Mouse (Mus musculus) brain, embryonic 14.5 days (tissue): ENCODE results near the gene Gm281.

Experiments used
- CTCF ChIP-seq: fragments of 200-500 bp; IDR thresholded peaks from 2 replicates; pipeline ENCODE4 v1.5.1; 2012; ENCODE audit warnings: inconsistent platforms, mild to moderate bottlenecking, moderate library complexity, borderline replicate concordance; ENCODE audit not compliant: insufficient read depth, insufficient read length; ENCODE audit errors: extremely low read depth
- POLR2A ChIP-seq: fragments of 200-500 bp; IDR thresholded peaks from 2 replicates; pipeline ENCODE4 v1.6.1; 2012; ENCODE audit warnings: mild to moderate bottlenecking, inconsistent platforms, borderline replicate concordance; ENCODE audit not compliant: poor library complexity, insufficient read depth, insufficient read length, severe bottlenecking; ENCODE audit errors: extremely low read depth

DNA sequence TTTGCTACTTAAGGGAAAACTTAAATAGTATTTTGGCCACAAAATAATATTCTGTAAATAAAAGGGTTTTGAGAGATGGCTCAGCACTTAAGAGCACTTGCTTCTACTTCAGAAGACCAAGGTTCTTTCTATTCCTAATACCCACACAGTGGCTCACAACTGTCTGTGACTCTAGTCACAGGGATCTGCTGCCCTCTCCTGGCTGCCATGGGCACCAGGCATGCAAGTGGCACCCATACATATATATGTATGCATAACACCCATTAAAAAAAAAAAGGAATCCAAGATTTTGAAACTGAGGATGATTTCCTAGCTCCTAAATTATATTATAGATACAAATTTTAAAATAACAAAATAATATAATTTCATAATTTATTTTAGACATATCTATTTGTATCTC is 36.1 kb upstream of the Gm281 start:
- TF ChIP-seq POLR2A, result no peak
- peak; percentile 67 for TF ChIP-seq CTCF
